Mouse (Mus musculus): ENCODE data around the gene Taf15.
"Not testable (repeated sequence)": the region's sequence is repeated elsewhere in the genome, so short reads cannot be mapped to it uniquely, and the experiment has no call there.

Taf15 gene

DNA sequence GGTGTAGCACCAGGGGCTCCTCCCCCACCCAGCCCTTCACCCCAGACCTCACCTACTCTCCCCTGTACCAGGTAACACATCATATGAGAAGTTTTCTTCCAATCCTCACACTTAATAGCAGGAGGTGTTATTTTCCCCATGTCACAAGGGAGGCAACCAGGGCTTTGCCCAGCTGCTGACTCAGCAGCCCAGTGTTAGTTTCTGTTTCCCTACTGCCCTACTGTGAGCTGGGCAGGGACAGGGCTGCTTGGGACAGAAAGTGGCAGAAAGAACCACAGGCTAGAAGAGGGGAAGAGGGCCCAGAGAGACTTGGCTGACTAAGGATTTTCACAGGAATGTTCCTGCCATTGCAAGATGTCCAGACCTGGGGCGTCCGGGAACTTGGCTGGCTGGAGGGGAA, 68.0 kb downstream of the Taf15 start:
- no peak for DNase-seq

DNA sequence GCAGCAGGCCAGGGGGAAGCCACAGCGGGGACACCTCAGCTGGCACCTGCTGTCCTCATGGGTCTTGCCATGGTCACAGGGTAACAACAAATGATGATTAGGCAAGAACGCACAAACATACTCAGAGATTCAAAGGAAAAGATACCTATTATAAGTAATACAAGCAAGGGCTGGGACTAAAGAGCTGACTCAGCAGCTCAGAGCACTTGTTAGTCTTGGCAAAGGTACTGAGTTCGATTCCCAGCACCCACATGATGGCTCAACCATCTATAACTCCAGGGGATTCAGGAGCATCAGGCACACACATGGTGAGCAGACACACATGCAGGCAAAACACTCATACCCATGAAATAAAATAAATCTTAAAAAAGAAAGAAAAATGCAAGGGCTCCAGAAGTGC, 68.5 kb downstream of the Taf15 start:
- no peak for DNase-seq

DNA sequence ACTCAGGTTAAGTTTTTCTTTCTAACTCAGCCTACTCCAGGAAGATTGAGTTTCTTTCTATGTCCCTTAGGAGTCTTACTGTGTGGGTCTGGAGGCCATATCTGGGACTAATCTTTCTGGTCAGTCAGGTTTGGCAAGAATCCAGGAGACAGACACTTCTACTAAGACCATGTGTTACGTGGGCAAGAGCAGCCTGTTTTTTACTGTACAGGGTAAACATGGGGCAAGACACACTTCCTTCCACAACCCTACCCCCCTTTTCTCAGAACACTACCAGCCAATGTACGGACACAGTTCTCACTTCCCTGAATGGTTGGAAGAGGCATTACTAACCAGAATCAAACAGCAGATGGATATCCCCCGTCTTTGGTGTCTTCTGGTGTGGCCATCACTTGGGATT, 71.3 kb downstream of the Taf15 start:
- peak; percentile 28 for DNase-seq

DNA sequence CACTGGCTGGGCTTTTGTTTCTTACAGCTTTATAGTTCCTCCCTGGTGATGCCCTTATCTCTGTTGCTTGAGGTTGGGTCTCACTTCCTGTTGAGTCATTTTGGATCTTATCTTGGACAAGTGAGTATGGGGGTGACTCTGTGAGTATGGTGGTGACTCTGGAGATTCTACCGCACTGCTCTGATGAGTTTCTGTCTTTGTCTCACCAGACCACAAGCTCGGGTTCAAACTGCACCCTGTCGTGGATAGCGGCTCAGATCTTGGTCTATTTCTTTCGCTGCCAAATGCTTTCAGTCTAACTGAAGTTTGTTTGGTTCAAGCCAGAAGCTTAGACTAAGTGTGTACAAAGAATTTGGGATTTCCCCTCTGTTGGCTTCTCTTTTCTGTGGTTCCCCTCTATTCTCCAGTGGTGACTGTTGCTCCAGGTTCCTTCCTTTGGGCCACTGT, 77.3 kb downstream of the Taf15 start:
- no peak for DNase-seq

DNA sequence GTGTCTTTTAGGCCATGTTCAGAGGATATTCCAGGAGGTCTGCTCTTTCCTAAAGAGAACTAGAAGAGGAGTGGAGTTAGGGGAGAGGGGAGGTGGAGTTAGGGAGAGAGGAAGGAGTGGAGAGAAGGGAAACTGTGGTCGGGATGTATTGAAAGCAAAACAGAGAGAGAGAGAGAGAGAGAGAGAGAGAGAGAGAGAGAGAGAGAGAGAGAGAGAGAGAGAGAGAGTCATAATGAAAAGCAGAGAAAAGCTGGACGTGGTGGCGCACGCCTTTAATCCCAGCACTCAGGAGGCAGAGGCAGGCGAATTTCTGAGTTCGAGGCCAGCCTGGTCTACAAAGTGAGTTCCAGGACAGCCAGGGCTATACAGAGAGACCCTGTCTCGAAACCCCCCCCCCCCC, 78.2 kb downstream of the Taf15 start:
- DNase-seq, result not testable (repeated sequence)

DNA sequence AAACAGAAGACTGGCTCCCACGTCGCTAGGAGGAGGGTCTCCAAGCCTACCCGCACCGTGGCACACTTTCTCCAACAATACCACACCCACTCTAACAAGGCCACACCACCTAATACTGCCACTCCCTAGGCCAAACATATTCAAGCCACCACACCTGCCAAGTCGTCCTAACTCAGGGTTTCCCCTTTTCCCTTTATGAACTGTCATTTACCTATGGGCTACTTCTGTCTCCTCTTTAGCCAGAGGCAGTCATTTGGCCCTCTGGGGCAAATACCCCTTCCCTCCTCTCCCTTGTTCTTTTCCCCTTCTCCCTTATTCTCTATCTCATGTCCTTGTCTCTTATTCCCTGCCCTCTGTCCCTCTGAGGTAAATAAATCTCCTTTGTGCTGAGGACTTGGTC, 78.8 kb downstream of the Taf15 start:
- DNase-seq, result no peak
